Mouse (Mus musculus) right cerebral cortex, postnatal 25 days (tissue): Measurements from ENCODE around the gene Rpl4.
"Not testable (repeated sequence)": the region's sequence is repeated elsewhere in the genome, so short reads cannot be mapped to it uniquely, and the experiment has no call there.

Source experiments
- DNase-seq: peaks from one replicate; pipeline ENCODE4 v3.0.0; 2022

Rpl4 gene

DNA sequence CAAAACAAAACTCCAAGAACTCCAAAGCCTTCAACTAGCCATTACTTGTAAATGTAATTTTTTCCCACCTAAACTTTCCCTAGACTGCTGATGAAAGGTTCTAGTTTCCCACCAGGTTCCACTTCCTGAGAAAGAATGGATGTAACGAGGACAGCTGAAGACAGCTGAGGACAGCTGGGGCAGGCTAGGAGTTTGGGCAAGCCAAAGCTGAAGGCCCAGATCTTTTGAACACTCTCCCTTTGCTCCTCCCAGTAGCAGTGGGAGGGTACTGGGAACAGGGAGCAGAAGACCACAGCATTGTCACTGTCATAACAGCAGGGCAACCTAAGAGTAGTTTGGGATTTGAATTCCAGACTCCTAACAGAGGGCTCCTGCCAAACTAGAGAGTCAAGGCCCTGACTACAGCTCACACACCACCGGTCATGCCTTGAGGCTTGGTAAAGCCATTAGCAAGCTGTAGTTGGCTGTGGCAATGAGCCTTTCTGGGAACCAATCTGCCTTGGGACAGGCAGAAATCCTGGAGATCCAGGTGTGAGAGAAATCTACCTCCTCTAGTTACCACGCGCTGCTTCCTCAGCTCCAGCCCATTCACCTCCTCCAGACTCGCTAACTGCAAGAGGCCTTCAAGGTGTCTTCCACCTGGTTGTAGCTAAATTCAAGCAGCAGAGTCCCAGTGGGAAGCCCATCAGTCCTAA, 25.0 kb downstream of the Rpl4 start:
- DNase-seq = no peak

DNA sequence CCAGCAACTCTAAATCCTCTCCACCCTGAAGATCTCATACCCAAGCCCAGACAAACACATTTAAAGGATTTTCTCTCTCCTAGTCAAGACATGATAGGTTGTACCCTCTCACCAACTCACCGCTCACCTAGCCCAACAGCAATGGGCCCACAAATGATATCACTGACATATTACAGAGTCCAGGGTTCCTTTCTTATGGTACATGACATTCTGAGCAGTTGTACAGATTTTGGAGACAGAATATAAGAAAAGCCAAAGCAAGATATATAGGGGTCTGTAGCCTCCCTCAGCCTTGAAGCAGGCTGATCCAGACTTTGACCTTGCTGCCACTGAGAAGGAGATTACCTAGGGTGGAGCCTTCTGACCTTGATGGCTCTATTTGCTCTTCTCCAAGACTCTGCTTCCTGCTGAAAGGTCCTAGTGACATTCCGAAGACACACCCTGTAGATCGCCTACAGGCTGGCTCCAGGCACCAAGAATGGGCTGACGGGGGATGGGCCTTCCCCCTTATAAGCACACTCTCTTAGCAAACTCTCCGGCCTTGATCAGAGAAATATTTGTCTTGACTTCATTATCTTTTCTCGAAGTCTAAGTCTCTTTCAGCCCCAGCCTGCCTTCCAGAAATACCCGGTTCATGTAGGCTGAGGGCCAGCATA, 25.7 kb downstream of the Rpl4 start:
- not testable (repeated sequence) for DNase-seq

DNA sequence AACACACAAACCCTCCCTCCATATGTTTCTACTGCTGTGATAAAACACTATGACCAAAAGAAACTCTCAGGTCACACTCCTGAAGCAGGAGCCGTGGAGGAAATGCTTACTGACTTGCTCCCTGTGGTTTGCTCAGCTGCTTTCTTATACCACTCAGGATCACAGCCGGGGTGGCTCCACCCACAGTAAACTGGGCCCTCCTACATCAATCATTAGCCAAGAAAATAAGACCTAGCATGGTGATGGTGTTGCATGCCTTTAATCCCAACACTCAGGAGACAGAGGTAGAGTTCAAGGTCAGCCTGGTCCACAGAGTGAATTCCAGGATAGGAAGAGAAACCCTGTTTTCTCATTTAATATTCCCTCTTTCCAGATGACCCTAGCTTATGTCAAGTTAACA, 26.7 kb downstream of the Rpl4 start:
- DNase-seq = no peak

DNA sequence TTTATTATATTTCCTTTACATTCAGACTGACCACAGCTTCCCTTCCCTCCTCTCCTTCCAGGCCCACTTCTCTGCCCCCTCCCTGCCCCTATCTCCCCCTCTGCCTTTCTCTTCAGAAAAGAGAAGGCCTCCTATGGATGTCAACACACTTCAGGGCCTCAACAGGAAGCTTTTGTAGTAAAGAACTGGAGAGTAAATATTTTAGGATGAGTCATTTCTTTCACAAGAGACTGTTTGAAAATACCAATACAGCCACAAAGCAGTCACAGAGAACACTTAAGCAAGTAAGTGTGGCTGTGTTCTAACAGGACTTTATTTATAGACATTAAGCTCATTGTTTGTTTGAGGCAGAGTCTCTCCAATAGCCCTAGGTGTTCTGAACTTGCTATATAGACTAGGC, 29.2 kb downstream of the Rpl4 start:
- DNase-seq = no peak

DNA sequence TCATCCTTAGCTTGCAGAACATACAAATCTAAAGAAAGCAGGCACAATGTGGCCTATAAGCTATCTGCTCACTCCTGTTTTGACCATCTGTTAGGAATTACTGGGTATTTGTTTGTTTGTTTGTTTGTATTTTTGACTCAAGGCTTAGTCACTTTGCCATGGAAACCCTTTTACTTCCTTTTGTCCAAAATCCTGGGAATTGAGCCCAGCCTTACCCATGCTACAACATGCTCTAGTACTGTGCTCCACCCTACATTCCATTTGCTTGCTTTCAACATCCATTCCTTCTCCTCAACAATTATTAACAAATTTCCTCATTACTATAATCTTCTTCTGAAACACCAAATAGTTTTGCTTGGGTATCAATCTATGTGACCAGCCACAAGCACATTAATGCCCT, 29.7 kb downstream of the Rpl4 start:
- no peak for DNase-seq

DNA sequence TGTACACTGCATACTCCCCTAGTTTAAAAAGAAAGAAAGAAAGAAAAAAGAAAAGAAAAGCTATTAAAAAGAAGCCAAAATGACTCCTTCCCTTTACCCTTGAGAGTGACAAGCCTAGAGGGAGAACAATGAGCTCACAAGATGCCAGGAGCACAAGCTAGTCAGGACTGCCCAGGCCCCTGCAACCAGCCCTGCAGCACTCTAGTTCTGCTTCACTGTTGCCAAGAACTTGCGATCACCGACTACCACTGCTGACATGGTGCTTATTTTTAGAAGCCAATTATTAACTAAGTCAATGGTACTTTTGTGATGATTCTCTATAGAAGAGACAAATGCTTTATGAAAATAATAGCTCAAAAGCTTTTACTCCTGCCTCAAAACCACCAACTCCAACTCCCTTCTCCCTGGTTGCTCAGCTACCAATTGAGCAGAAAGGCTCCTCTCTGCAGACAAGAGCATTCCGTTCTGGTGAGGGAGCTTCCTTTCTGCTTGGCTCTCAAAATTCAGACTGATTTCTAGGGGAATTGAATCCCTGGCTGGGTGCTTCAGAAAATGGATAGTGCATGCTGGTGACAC, 34.4 kb downstream of the Rpl4 start:
- DNase-seq = no peak

DNA sequence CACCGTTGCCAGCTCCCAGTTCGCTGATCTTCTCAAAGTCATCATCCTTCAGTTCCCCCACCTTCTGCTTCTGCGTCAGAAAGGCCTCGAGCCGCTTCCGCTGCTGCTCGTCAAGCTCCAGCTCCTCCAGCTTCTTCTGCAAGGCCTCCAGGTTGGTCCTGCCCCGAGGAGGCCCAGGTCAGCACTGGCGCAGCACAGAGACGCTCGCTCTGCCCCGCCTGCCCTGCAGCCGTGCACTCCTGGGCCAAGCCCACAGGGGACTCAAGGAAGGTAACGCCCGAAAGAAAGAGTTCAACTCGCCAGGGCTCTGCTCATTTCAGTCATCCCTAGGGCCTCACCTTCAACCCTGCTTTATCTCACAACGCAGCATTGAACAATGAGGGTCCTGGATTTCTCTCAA, 41.3 kb downstream of the Rpl4 start:
- no peak for DNase-seq

DNA sequence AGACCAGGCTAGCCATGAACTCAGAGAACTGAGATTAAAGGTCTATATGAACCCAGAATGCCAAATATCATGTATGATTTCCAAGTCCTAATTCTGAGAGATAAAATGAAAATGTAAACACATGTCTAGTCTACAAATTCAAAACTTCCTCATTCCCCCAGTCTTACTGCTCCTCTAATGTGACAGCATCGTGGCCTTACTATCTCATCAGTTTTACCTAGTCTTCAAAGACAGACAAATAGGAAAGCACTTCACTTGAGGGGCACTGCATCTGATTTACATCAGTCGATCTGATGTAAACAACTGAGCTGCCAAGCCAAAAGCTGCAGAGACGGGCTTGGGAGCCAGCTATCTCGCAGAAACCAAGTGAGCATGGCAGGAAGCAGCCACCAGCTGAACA, 42.9 kb downstream of the Rpl4 start:
- DNase-seq = no peak

DNA sequence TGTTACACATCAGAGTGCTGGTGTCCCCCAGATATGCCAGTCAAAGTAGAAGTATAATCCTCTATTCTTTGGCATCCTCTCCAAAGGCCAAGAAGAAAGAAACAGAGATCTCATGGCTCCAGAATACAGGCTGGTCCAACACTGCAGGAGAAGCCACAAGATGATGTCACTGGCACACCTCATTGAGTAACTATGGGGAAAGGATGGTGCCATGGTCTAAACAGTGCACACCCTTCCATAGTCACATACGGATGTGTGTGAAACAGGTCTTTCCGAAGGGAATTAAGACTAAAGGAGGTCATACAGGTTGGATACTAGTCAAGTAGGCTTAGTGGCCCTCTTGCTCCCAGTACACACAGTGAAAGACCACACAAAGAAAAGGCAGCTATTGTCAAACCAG, 43.5 kb downstream of the Rpl4 start:
- DNase-seq = no peak

DNA sequence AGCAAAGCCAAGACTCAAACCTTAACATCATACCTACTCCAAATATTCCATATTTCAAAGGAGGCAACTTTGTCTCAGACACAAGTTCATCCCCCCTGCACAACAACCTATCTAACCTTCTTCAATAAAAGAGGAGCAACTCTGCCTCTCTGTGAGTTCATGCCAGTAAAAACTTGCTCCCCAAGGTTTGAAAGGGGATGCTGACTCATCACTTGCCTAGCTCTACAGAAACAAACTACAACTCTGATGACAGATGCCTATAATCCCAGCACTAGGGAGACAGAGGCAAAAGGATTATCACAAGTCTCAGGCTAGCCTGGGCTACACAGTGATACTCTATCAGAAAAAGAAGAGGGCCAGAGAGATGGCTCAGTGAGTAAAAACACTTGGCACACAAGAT, 44.7 kb downstream of the Rpl4 start:
- no peak for DNase-seq

DNA sequence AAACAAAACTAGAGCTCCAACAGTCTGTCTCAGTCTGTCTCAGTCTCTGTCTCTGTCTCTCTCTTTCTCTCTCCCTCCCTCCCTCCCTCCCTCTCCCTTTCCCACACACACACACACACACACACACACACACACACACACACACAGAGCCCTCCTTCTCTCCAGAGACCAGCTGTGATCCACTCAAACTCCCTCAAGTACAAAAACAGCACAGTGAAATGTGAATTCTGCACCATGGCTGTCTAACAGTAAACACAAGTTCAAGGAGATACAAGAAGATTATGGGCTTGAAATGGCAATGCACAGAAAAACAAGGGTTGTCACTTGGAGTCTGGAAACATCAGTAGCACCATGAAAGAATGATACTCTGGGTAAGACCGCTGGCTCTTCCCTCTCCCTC, 46.1 kb downstream of the Rpl4 start:
- no peak for DNase-seq

DNA sequence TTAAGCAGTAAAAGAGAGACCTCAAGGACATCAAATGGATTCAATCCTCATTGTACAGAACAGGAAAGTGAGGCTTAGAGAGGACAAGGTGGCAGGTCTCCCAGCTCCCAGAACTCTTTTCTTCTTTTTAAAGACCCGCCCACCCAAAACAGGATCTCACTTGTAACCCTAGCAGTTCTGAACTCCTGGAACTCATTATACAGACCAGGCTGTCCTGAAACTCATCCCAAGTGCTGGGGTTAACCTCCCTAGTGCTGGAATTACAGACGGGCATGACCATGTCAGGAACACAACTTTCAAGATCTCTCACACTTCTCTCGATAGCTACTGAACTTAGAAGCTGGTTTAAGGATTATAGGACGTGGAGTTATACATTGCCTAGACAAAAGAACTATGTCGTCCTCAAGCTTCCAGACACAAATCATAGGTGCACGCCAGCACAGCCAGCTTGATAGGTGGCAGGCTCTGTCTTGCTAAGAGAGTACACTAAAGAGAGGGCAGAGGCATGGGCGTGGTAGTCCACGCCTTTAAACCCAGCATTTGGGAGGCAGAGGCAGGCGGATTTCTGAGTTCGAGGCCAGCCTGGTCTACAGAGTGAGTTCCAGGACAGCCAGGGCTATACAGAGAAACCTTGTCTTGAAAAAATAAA, 46.7 kb downstream of the Rpl4 start:
- no peak for DNase-seq

DNA sequence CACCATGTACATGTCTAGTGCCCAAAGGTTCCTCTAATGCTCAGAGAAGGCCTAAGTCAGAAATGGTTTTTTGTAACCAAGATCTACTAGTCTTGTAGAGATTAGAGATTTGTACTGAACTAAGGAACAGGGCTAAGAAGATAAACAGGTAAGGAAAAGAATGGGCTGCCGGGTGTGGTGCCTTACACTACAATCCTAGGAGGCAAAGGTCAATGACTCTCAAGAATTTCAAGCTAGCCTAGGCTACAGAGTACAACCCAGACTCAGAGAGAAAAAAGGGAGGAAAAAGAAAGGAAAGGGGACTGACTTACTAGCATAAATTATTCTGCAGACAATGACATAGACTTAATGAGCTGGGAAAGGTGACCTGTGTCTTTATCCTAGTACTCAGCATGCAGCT, 47.4 kb downstream of the Rpl4 start:
- no peak for DNase-seq

DNA sequence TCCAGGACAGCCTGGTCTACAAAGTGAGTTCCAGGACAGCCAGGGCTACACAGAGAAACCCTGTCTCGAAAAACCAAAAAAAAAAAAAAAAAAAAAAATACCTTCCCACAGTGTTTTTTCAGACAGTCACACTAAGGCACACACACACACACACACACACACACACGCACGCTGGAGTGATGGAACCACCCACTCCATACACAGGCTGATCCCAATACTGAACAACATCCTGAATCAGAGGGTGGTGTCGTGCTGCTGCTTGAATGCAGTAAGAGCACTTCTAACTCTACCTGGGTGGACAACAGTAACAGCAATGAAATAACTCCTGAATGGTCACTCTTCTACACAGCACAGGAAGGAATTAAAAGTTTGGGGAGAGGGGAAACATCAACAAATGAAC, 48.3 kb downstream of the Rpl4 start:
- DNase-seq = no peak

DNA sequence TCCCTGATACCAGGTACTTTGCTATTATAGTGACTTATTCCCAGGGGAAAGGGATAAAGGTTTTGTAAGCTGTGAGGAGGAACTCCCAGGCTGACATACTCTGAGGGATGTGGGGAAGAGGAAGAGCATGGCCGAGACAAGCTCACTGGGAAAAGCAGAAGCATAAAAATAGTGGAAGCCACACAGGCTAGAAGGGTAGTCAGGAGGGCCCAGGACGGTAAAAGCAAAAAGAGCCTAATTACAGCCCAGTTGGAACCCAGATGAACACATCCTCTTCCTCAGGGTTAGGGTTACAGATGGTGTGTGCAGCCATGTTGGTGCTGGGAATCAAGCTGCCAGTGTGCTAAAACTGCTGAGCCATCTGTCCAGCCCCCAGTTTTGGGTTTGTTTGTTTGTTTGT, 48.9 kb downstream of the Rpl4 start:
- no peak for DNase-seq

DNA sequence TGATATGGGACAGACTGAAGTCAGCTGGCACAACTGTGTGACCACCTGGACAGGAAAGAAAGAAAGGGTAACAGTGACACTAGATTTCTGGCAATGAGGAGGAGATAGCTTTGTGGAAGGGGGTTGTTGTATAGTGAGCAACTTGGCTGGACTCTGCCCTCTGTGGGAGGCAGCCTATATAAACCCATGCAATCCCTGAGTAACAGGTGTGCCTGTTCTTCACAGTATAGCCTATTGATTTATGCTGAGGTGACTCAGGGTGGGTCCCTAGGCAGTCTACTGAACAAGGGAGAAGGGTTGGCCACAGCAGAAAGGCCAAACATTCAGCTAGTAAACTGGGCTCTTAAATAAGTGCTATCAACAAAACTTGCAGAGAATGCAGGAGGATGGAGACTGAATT, 52.6 kb downstream of the Rpl4 start:
- DNase-seq = no peak

DNA sequence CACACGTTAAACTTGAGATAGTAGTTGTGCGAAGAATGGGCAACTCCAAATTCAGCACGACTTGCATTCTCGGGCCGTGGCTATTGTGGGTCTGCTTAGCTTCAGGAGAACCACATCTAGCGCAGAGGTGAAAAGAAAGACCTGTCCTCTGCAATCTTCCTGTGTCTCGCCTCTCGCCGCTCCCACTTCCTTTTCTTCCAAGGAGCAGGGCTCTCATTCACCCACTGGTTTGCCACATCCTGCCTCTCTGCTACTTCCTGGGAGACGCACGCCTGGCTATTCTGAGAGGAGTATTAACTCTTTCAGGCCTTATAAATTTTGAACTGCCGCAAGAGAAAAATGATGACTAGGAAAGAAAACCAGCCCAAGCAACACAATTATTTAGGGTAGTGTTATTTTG, 54.6 kb downstream of the Rpl4 start:
- no peak for DNase-seq
